Mouse (Mus musculus) urinary bladder, postnatal 4 days (tissue): ENCODE data around the gene Uba7.

Source experiments
- DNase-seq, 2 experiments: peaks; one replicate each; pipeline ENCODE4 v3.0.0; 2021 to 2022; ENCODE audit warnings: low spot score in 2 of 2

Uba7 gene

DNA sequence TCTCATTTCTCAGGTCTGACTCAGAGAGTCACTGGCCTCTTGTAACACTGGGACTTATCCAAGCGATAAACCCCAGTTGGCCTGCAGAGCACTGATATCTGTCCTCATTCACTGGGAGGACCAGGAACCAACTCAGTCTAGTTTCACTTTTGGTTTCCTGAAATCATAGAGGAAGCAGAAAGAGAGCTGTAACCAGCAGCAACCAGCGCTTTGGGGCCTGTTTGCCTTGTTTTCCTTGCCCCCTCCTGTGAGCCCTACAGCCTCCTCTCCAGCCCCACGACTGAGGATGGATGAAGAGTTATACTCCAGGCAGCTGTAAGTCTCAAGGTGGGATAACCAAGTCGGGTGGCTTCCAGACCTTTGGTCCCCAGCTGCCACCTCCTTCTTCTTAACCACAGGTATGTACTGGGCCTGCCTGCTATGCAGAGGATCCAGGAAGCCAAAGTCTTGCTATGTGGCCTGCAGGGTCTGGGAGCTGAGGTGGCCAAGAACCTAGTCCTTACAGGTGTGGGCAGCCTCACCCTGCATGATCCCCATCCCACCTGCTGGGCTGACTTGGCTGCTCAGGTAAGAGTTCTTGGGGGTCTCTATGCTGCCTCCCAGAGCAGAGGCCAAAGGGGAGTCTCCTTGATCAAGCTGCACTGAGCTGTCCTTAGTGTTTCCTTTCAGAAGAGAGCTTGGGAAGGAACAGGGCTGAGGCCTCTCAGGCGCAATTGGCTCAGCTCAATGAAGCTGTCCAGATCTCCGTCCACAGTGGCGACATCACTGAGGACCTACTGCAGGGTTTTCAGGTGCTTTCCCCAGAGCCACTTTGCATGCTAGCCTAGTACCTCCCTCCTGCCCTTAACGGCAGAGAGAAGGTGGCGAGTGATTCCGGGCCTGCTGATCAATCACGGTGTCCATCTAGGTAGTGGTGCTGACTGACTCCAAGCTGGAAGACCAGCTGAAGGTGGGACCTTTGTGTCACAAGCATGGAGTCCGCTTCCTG is at the start of gene Uba7:
Gene Uba7 (plus strand): TSS at position 107 of the 988 bp plus-strand sequence.
- DNase-seq: no peak

DNA sequence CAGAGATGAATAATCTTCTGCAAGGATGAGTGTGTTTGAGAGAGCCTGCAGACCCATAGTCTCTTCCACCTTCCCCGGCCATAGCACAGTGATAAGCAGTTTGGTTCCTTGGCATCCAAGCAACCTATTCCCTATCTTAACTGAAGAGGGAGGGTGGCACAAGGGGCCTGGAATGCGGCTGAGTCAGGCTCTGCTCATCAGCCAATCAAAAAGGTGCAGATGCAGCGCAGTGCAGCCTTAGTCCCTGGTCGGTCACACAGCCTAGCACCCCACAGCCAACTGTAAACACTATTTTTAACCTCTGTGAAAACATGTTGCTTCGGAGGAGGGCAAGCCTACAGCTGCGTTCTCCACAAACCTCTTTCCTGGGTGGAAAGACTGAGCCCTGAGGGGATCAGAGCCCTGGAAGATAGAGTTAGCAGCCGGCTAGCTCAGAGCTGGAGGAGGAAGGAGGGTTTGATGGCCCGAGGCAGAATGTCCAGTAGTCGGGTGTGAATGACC is 48.3 kb upstream of the Uba7 start:
- DNase-seq: no peak

DNA sequence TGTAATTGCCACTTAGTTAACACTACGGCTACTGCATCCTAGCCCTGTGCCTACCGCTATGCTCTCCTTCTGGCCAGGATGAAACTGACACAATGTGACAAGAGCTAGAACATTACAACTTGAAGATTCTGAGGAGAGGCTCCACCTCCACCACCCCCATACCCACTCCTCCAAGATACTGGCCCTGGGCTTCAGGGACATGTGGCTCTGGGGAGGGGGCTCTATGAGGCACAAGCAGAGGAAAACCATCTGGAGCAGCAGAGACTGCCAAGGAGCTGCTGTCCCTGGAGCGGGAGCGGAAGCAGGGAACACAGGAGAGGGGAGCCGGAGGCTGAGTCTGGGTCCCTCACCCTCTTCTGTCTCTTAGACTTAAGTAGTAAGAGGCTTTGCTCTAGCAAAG is 47.6 kb upstream of the Uba7 start:
- no peak for DNase-seq

DNA sequence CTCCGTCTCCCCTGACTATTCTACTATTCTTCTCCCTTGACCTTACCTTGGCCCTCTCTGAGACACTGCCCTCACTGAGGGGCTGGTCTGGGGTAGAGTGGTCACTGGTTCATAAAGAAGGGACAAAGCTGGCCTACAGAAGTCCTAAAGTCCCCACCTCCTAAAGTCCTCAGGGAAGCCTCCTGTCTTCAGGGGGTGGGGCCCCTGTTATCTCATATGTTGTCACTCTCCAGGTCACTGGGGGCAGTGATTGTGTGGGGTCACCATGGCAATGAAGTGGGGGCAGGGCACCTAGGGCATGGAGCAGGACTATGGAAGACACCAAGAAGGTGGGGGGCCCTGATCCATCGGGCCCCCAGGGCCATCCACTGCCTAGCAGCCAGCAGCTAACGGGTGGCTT is 47.1 kb upstream of the Uba7 start, which contains the start of gene Actl11:
Gene Actl11 (plus strand): TSS at position 301 of the 400 bp plus-strand sequence.
- no peak for DNase-seq

DNA sequence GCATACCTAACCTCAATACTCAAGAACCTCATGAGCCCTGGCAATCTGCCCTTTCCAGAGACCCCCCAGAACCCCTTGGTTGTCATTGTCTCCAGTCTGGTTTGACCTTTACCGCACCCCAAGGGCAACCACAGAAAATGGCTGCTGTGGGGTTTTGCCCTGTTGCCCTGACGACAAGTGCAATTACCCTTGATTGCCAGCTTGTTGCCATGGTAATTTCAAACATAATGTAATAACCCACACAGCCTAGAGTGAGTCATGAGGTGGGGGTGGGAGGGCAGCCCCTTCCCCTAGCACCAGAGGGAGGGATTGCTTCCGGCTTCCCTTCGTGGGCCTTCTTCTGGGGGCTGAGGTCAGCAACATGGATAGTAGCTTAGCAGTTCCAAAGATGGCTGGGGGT is 43.1 kb upstream of the Uba7 start:
- no peak for DNase-seq

DNA sequence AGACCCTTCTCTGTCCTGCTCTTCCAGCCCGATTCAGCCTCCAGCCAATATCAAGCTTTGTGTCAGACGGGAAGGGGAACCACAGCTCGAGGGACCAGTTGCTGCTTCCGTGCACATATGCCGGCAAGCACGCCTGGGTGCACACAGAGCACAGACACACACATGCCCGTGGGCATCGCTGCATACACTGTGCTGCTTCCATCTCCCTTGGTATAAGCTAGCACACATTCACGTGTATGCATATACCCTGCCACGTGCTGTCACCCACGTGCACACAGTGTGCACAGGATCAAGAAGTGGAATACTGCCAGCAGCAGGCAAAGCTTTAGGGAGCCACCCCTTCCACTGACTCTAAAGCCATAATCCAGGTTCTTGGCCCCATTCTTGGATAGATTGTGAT is 41.2 kb upstream of the Uba7 start:
- DNase-seq: no peak

DNA sequence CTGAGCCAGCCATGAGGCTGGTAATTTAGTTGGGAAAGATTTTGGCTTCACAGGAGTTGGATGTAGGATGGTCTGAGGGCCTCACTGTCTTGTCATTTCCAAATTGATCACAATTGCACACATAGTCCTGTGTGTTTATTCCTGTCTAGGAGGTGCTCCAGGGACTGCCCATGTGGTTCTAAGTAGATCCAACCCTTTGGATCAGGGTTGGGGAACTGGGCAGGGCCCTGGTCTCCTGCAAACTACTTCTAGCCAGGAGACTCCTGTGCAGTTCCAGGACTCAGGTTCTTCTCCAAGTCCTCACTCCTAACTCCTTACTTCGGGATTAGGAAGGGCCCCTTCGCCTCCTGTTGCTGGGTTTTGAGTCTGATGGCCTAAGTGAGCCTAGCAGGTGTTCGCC is 39.9 kb upstream of the Uba7 start, which contains the start of gene Camkv:
Gene Camkv (plus strand): TSS at position 301 of the 400 bp plus-strand sequence.
- no peak for DNase-seq

DNA sequence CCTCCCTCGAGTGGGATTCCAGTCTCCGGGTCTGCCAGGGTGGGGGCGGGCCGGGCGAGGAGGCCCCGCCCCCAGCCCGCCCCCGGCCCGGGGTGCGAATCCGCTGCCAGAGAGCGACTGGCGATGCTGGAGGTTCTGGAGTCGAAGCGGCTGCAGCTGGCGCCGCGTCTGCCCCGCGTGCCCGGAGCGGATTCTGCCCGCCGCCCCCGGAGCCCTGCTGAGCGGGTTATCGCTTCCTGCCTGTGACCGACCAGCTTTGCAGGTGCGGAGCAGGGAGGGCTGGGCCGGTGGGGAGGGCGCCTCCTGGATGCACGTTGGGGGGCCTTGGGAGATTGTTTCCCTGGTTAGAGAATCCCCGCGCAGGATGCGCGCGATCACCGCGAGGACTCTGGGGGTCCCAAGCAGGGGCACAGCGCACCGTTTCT is 39.5 kb upstream of the Uba7 start:
- no peak for DNase-seq

DNA sequence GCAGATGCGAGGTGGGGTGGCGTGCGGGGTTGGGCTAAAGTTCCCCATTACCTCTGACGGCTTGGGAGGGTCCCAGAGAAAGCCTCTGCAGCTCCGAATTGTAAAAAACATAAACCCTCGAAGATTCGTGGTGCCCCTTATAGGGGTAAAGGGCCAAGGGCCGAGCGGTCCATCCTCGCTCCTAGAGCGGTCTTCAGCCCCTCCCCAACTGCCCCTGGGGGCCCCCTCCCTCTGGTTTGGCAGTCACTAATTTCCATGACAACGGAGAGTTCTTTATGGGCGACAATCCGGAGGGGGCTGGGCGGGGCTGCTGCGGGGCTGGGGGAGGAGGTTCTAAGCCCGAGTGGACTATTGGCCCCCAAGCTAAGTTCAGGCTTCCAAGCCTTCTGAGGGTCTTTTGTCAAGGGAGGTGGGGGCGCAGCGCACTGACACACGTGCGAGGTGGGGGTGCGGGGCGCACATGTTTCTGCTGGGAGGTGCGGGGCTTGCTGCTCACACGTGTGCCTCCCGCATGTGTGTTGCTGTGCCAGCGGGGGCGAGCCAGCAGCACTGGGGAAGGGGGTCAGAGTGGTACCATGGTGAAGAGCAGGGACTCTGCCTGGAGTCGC is 39.0 kb upstream of the Uba7 start:
- no peak for DNase-seq

DNA sequence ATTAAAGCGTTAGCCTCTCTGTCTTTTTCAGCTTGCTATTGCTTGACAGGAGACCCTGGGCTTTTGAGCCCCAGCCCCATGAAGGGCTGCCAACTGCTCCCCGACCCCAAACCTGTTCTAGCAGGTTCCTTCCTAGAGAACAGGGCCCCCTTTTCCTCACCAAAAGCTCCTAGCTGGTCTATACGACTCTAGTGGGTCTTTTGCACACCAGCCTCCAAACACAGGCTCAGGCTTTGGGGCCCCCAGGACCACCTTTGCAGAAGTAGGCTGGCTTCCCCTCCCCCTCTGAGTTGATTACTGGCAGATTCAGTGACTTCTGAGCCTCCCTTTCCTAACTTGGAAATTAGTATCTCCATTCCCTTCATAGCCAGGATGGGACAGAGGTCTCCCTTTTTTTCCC is 38.5 kb upstream of the Uba7 start:
- DNase-seq: no peak

DNA sequence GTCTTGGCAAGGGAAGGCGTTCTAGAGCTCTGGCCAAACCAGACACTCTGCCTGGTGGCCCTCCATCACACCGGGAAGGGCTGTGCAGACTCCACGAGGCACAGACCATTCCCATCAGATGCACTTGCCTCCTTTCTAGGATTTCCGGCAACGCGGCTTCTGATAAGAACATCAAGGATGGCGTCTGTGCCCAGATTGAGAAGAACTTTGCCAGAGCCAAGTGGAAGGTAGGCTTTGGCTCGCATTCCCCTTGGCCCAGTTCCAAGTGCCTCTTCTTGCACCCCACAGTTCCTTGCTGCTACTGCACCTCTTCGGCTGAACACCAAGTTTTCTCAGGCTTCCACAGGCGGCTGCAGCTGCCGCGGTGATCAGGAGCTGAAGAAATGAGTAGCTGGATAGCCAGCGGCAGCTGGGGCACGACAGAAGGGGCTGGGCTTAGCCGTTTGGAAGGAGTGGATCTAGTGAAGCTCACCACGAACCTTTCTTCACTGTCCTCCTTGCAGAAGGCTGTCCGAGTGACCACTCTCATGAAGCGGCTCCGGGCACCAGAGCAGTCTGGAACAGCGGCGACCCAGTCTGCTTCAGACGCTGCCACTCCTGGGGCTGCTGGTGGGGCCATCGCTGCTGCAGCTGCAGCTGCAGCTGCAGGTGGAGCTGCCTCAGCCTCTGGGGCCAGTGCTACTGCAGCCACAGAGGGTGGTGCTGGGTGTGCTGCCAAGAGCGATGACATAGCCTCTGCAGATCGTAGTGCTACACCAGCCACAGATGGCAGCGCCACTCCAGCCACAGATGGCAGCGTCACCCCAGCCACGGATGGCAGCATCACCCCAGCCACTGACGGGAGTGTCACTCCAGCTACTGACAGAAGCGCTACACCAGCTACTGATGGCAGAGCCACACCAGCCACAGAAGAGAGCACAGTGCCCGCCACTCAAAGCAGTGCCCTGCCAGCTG is 27.8 kb upstream of the Uba7 start:
- no peak for DNase-seq

DNA sequence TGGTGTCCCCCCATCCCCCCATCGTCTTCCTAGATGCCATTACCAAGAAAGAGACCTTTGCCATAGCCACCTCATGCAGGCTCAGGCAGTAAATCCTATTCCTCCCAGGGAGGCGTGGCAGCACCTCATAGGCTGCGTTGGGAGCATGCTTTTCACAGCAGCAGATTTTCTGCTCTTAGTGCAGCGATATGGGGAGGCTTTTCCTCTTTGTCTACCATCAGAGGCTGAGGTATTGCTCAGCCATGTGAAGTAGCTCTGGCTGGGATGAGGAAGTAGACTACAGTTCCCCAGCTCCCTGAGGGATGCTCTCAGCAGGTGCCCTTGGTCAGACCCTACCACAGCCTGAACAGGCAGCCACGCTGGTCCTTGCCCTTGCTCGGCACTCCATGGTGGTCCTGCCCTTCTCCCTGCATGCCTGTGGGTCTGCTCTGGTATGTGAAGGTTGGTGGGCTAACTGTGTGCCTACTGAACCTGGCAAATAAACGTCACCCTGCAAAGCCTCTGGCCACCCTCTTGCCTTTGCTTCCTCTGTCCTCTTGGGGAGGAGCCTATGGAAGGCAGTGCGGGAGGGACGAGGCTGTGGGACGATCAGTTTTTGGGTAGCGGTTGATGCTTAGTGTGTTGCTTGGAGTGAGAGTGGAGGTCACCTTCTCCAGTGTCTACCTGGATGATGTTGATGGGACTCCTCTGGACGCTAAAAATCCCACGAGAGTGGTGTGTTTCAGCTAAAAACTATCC is 26.0 kb upstream of the Uba7 start:
- no peak for DNase-seq

DNA sequence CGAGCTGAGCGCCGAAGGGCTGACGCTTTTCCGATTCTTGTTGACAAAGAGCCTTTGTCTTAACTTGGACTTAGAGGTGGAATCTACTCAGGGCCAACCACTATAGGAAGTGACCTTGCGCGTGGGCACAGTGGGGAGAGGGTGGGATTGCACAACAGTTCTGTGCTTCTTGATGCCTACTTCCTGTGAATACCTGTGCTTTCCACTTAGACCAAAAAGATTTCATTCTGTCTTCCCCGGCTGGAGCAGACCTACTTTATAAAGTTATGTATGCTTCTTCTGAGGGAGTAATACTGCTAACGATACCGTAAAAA is 25.4 kb upstream of the Uba7 start, which contains the start of gene Traip:
Gene Traip (plus strand): TSS at position 215 of the 314 bp plus-strand sequence.
- no peak for DNase-seq

DNA sequence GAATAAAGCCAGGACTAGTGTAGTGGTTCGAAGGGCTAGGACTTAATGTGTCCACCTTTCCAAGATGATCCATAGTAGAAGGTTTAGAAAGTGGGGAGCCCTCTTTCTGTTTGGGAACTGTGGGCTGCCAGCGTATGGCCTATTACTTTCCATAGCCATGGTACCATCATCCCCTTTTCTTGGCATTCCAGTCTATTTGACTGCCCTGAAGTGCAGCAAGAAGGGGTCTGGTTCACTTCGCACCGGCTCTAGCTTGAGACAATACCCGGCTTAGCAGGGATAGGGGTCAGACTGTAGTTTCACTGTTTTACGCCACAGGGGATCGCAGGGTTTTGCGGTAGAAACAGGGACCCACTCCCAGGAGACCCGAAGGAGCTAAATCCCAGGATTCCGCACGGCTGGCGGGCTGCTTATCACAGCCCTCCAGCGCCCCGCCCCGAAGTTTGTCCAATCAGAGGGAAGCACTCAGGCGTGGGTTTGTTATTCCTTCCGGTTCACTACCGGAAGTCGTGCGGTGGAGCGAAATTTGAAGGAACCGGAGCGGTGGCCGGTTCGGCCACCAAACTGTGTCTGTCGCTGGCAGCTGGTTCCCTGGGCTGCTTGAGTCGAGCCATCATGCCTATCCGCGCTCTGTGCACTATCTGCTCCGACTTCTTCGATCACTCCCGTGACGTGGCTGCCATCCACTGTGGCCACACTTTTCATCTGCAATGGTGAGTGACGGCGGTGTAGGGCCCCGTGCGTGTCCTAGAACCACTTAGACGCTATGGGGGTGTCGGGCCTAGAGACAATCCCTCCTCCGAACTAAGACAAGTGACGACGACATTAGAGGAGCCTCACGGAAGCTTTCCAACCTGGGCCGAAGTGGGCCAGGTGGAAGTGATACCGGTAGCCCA is 24.6 kb upstream of the Uba7 start:
- DNase-seq: peak; percentile 85 to 94

DNA sequence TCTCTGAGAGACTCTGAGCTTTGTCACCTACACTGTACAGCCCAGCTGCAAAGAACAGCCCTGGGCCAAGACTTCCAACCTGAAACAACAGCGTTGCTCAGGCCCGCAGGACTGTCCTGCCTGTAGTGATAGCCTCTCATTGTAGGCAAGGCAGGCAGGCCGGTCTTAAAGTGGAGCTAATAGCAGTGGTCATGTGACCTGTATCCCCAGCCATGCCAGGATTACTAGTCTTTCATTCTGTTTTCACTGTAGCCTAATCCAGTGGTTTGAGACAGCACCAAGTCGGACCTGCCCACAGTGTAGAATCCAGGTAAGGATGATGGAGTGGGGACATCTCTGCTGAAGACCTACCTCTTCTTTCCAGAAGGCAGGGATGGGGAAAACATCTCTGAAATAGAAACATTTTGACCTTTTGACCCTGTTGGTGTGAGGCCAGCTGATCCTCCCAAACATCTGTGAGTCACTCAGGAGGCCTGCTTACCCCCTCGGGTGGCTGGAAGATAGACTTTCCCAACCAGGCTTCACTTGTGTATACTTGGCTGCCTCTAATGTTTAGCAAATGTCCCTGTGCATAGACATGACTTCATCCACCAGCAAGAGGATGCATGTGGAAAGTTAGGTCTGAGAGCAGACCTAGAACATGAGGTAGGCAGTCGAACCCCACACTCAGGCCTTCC is 19.6 kb upstream of the Uba7 start:
- DNase-seq: no peak

DNA sequence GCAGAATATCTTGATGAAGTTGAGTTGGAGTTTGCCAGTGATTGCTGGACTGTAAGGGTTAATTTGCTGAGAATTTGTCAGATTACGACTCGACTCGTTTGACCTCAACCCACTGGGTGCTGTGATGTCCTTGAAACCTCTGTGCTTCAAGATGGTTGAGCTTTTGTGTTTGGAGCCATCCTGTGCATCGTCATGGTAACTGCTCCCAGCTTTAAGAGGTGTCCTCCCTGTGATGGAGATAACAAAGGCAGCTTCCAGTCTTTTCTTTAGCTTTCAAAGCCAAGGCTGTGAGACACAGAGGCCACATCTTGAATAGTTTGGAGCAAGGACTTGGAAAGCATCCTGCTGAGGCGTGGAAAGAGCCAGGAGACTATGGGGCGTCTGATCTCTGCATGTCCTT is 18.2 kb upstream of the Uba7 start:
- DNase-seq: no peak

DNA sequence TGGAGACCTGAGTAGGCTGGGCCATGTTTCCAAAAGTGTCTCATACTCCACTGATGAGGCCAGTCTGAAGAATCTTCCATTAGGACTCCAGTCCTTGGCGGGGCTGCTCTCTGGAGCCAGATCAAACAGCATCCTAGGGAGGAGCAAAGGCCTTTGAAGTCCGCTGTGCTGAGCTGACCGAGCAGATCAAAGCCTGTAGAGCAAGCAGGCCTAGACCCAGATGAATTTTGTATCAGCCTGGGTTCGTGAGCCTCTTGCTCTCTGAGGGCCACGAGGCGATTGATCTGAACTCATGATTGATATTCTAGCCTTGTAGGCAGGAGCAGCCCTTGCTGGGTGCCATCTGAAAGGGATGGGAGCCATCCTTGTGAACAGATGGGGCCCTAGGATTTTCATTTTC is 15.4 kb upstream of the Uba7 start:
- no peak for DNase-seq

DNA sequence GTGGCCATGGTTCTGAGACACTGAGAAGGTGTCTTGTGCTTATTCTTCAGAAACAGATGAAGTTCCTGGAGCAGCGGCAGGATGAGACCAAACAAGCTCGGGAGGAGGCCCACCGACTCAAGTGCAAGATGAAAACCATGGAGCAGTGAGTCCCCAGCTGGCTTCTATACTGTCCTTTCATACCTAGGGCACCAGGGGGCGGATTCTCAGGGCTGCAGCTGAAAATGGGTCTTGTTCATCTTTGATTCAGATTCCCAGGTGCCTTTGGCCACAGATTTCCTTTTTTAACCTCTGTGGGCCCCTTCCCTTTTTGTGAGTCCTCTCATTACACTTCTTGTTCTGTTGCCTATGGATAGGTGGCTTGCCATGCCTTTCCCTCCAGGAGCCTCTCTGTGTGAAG is 14.4 kb upstream of the Uba7 start:
- DNase-seq: no peak

DNA sequence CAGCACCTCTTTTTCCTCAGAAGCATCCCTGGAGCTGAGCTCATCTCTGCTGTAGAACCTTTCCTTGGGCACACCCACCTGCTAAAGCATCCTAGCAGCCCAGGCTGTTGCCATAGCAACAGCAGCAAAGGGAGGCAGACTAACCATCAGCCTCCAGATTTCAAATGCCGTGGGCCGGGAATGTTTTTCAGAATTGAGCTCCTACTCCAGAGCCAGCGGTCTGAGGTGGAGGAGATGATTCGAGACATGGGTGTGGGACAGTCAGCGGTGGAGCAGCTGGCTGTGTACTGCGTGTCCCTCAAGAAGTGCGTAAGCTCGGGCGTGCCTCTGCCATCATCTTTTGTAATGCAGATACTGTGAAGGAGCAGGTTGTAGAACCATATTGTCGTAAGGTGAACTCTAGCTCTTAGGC is 13.9 kb upstream of the Uba7 start:
- no peak for DNase-seq
